Mouse (Mus musculus) testis, adult 2 months (tissue): ENCODE measurements around the gene Notch1. TPM values are rescaled to one million over a fixed set of nuclear protein-coding genes. Genes with fewer than 3 reads are reported as not detected.

Source experiments
- H3K27ac ChIP-seq: fragments of 200-500 bp; 2 replicates; pipeline ENCODE4 v1.5.1; 2012; ENCODE audit warnings: low read depth, low read length; ENCODE audit not compliant: control insufficient read depth, insufficient read depth
- H3K27me3 ChIP-seq: fragments of 200-500 bp; 2 replicates; pipeline ENCODE4 v1.6.1; 2012; ENCODE audit warnings: mild to moderate bottlenecking, low read length, moderate library complexity; ENCODE audit not compliant: control insufficient read depth, insufficient read depth
- H3K36me3 ChIP-seq: fragments of 200-500 bp; 2 replicates; pipeline ENCODE4 v1.6.1; 2012; ENCODE audit warnings: mild to moderate bottlenecking, low read length; ENCODE audit not compliant: control insufficient read depth, insufficient read depth
- H3K4me1 ChIP-seq: fragments of 200-500 bp; 2 replicates; pipeline ENCODE4 v1.6.1; 2012; ENCODE audit warnings: low read length; ENCODE audit not compliant: control insufficient read depth, insufficient read depth
- H3K4me3 ChIP-seq: fragments of 200-500 bp; 2 replicates; pipeline ENCODE4 v1.5.1; 2012; ENCODE audit warnings: low read depth, mild to moderate bottlenecking, low read length, moderate library complexity, mixed read lengths; ENCODE audit not compliant: control insufficient read depth
- CTCF ChIP-seq: fragments of 200-500 bp; IDR thresholded peaks from 2 replicates; pipeline ENCODE4 v1.5.1; 2012; ENCODE audit warnings: low read depth, mild to moderate bottlenecking, inconsistent platforms, low read length, moderate library complexity; ENCODE audit not compliant: control insufficient read depth, insufficient read depth, insufficient replicate concordance
- POLR2A ChIP-seq: fragments of 200-500 bp; IDR thresholded peaks from 2 replicates; pipeline ENCODE4 v1.6.1; 2012; ENCODE audit warnings: low read depth, mild to moderate bottlenecking, inconsistent platforms, low read length, moderate library complexity; ENCODE audit not compliant: control insufficient read depth
- polyA plus RNA-seq: library from polyadenylated mRNA; depleted of rRNA; stranded (reverse); fragments of >200 nt; gene quantifications from 2 replicates; pipeline ENCODE4 v1.2.3, GENCODE M21; 2012

The Notch1 gene
- polyA plus RNA-seq, 1 experiment, result 3.0 TPM

DNA sequence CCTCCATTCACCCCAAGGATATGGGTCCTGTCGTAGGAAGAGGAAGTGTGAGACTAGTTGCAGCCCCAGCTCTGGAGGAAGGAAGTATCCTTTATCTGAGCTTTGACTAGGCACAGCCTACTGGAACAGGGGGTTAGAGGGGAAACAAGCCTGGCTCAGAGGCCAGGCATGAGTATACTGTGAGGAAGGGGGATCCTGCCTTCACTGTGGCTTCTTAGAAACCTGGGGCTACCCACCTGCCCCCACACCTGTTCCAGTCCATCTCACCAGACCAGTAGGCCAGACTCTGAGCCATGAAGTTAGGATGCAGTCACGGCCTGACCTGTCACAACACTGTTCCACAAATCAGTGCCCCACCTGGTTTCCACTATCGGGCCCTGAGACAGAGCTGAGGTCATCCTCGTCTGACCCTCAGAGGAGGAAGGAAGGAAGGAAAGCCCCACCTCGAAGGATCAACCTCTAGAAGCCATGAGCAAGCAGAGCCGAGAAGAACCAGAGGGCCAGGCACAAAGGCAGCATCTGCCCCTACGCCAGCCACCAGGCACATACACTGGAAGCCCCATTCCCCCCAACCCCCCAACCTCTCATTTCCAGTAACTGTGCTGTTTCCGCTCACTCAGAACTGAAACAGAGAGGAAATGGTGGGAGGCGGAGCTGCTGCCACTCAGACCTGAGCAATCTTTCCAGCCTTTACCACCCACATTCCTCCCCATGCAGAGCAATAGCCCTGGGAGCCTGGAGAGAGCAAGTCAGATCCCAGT is 23.3 kb downstream of the Notch1 start:
- TF ChIP-seq POLR2A (no peak), CTCF (no peak)
- Histone ChIP-seq H3K36me3 (no peaks in the 10 kb centered on the region), H3K27me3 (no peaks in the 10 kb centered on the region), H3K4me3 (no peak overlapping the region), H3K4me1 (no peaks in the 10 kb centered on the region; the same call in 1 of the 2 replicates), H3K27ac (no peak overlapping the region; the same call in 1 of the 2 replicates)

- H3K4me3 ChIP-seq, result no peak overlapping the region
- H3K27me3 ChIP-seq, result no peaks in the 10 kb centered on the region
- H3K27ac ChIP-seq, result no peak overlapping the region
- H3K4me1 ChIP-seq, result no peaks in the 10 kb centered on the region
- no peaks in the 10 kb centered on the region for H3K36me3 ChIP-seq
- TF ChIP-seq POLR2A, result no peak
- no peak for TF ChIP-seq CTCF
Observed at GRCm38 (mm10) chr2:26490760-26491301, 25.6 kb downstream of the Notch1 start.

- Histone ChIP-seq H3K27ac (no peak overlapping the region), H3K27me3 (no peaks in the 10 kb centered on the region), H3K36me3 (no peaks in the 10 kb centered on the region), H3K4me1 (no peaks in the 10 kb centered on the region), H3K4me3 (no peak overlapping the region)
- TF ChIP-seq POLR2A (no peak), CTCF (no peak)
Observed at GRCm38 (mm10) chr2:26488535-26489135, 27.8 kb downstream of the Notch1 start.

DNA sequence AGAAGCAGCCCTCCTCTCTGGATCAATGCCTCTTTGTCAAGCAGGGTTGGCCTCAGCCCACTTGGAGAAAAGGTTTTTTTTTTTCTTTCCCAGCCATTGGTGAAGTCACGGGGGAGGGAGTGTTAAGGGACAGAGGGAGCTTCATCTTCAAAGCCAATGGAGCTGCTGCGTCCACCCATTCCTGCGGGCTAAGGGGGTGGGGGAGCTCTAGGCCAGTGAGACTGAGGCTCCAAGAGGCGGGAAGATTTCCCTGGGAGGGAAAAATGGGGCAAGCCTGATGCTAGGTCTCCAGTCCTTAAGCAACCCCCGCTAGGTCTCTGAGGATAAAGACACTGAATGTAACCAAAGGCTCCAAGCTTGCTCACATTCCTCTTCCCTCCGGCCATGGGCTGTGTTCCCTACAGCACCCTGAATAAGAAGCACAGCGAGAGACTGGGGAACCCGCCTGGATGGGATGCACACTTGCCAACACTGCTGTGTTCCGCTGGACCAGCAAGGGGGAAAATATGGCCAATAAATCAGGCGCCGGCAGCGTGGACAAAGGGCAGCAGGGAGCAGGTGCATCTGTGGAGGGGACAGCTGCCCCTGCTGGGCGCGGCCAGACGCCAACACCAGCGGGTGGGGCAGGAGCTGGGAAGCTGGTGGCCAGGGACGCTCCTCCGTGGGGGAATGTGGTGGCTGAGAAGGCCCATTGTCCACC is 29.0 kb downstream of the Notch1 start:
- Histone ChIP-seq H3K36me3 (no peaks in the 10 kb centered on the region), H3K27ac (no peak overlapping the region), H3K4me3 (no peak overlapping the region), H3K27me3 (no peaks in the 10 kb centered on the region), H3K4me1 (no peaks in the 10 kb centered on the region)
- TF ChIP-seq POLR2A (no peak), CTCF (no peak)

DNA sequence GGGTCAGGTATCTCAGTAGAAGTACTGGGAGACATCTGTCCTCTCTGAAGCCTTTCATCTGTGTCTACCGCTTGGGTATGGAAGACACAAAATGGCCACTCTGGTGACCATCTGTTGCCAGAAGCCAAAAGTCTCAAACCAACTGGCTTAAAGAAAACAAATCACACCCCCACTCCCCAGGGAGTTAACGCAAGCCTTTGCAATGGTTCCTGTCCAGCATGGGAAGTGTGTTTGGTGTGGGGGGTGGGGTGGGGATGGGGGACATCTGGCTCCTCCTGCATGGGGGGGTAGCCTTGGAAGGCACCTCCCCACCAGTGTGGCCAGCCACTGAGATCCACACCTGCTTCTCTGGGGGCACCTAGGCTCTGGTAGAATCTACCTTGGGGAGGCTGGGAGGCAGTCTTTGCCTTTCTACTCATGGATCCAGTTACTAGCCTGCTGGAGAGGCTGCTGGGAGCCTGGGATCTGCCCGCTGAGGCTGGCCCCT is 29.6 kb downstream of the Notch1 start:
- no peak overlapping the region for H3K27ac ChIP-seq
- H3K4me3 ChIP-seq, result no peak overlapping the region
- H3K36me3 ChIP-seq, result no peaks in the 10 kb centered on the region
- TF ChIP-seq POLR2A (no peak), CTCF (no peak)
- H3K4me1 ChIP-seq, result no peaks in the 10 kb centered on the region
- H3K27me3 ChIP-seq, result no peaks in the 10 kb centered on the region

DNA sequence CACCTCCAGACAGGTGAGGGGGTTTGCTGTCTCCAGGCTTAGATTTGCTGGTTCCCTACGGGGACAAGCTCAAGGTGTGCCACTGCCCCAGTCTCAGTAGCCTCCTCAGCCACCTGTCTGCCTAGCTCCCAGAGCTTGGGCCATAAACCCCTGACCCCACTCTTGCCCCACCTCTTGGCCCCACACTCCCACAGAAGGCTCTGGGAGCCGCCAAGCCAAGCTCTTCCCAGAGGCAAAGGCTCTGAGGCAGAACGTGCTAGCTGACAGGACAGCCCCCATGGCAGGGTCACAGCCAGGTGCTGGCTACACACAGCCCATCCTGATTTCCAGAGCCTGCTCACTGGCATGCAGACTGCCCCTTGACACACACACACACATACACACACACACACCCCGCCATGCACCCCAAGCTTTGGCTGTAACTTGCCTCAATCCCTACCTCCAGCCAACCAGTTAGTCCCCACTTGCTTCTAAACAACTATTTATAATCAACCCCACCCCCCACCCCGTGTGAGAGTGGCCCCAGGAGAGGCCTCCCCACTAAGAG is 30.1 kb downstream of the Notch1 start:
- TF ChIP-seq CTCF, result no peak
- no peak for TF ChIP-seq POLR2A
- Histone ChIP-seq H3K36me3 (no peaks in the 10 kb centered on the region), H3K27me3 (no peaks in the 10 kb centered on the region), H3K4me3 (no peak overlapping the region), H3K27ac (no peak overlapping the region), H3K4me1 (no peaks in the 10 kb centered on the region)
